ENCODE assay signal across 30 mouse cellular contexts in the genomic region with DNA sequence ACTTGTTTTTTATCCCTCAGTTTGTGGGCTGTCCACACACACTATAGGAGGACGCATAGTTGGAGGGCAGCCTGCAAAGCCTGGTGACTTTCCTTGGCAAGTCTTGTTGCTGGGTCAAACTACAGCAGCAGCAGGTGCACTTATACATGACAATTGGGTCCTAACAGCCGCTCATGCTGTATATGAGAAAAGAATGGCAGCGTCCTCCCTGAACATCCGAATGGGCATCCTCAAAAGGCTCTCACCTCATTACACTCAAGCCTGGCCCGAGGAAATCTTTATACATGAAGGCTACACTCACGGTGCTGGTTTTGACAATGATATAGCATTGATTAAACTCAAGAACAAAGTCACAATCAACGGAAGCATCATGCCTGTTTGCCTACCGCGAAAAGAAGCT. TPM values are rescaled to one million over a fixed set of nuclear protein-coding genes. Genes with fewer than 3 reads are reported as not detected.
DNase-seq lines count a peak whose midpoint lies in the region; ATAC-seq and TF ChIP-seq lines count a peak whose summit lies in the region.
"Had no signal": no experiment of that assay in that cellular context is flagged by ENCODE, and none has a peak within 500 bp of the region (broad histone marks: within the 10 kb centered on the region; RNA-seq: fewer than 3 reads in every experiment).

No protein-coding gene starts in this region.

- peak overlapping the region; percentile 35 for H3K27ac ChIP-seq in forebrain, embryonic 13.5 days
- no peak overlapping the region for H3K27ac ChIP-seq in forebrain, embryonic 15.5 days (replicated peaks)
- 0 out of 2 replicates have a peak overlapping the region, but pooled peaks have one; percentile 20 for H3K27ac ChIP-seq in hindbrain, embryonic 14.5 days
- no peak overlapping the region for H3K27ac ChIP-seq in hindbrain, postnatal 0 days
- H3K27ac ChIP-seq in midbrain, embryonic 13.5 days: no peak overlapping the region
- no peak overlapping the region for H3K27ac ChIP-seq in midbrain, embryonic 14.5 days (replicated peaks; ENCODE audit: low read depth, low read length)
- H3K27ac ChIP-seq: intestine, embryonic 15.5 days; liver, embryonic 15.5 days; lung, embryonic 15.5 days had no signal

- no peak for TF ChIP-seq CTCF in hindbrain, postnatal 0 days (IDR thresholded peaks at IDR 0.05; ENCODE audit: low read depth)

- peaks cover 13% of the 10 kb centered on the region for H3K4me1 ChIP-seq in forebrain, embryonic 13.5 days
- H3K4me1 ChIP-seq in forebrain, embryonic 15.5 days: peaks cover 16% of the 10 kb centered on the region
- peaks cover 4% of the 10 kb centered on the region; the same call in 1 of the 2 replicates for H3K4me1 ChIP-seq in hindbrain, embryonic 14.5 days (replicated peaks; ENCODE audit: control insufficient read depth, insufficient read depth, low read length)
- no peaks in the 10 kb centered on the region for H3K4me1 ChIP-seq in hindbrain, postnatal 0 days (ENCODE audit: insufficient read depth, low read length)
- peaks cover 4% of the 10 kb centered on the region; the same call in 1 of the 2 replicates for H3K4me1 ChIP-seq in midbrain, embryonic 13.5 days (replicated peaks)
- H3K4me1 ChIP-seq in midbrain, embryonic 14.5 days (ENCODE audit: control insufficient read depth, insufficient read depth, low read length): no peaks in the 10 kb centered on the region

- ATAC-seq in forebrain, embryonic 13.5 days: 0 out of 2 replicates have a peak, but pooled peaks have one; percentile 19
- ATAC-seq in forebrain, embryonic 15.5 days (replicated peaks): no peak
- ATAC-seq in hindbrain, embryonic 14.5 days (ENCODE audit: low FRiP score): no peak
- no peak for ATAC-seq in hindbrain, postnatal 0 days
- 0 out of 2 replicates have a peak, but pooled peaks have one; percentile 34 for ATAC-seq in midbrain, embryonic 13.5 days
- ATAC-seq in midbrain, embryonic 14.5 days (ENCODE audit: low FRiP score, low TSS enrichment): no peak
- ATAC-seq: CD4-positive, CD25-positive, alpha-beta regulatory T cell, adult 4 months; intestine, embryonic 15.5 days had no signal

- no peaks in the 10 kb centered on the region for H3K27me3 ChIP-seq in forebrain, embryonic 13.5 days
- no peaks in the 10 kb centered on the region for H3K27me3 ChIP-seq in forebrain, embryonic 15.5 days
- no peaks in the 10 kb centered on the region for H3K27me3 ChIP-seq in hindbrain, embryonic 14.5 days (ENCODE audit: control insufficient read depth, insufficient read depth, low read length)
- H3K27me3 ChIP-seq in hindbrain, postnatal 0 days (ENCODE audit: insufficient read depth, low read length): no peaks in the 10 kb centered on the region
- no peaks in the 10 kb centered on the region for H3K27me3 ChIP-seq in midbrain, embryonic 13.5 days
- H3K27me3 ChIP-seq in midbrain, embryonic 14.5 days (ENCODE audit: control insufficient read depth, insufficient read depth, low read length): no peaks in the 10 kb centered on the region
- H3K27me3 ChIP-seq: heart, embryonic 12.5 days; intestine, embryonic 15.5 days; liver, embryonic 15.5 days; lung, embryonic 15.5 days had no signal

- H3K4me3 ChIP-seq in forebrain, embryonic 13.5 days: no peak overlapping the region
- no peak overlapping the region for H3K4me3 ChIP-seq in forebrain, embryonic 15.5 days
- H3K4me3 ChIP-seq in hindbrain, embryonic 14.5 days (replicated peaks; ENCODE audit: low read length): no peak overlapping the region
- no peak overlapping the region for H3K4me3 ChIP-seq in hindbrain, postnatal 0 days (ENCODE audit: low read length)
- no peak overlapping the region for H3K4me3 ChIP-seq in midbrain, embryonic 13.5 days (replicated peaks)
- H3K4me3 ChIP-seq in midbrain, embryonic 14.5 days (replicated peaks; ENCODE audit: low read depth, low read length): no peak overlapping the region
- H3K4me3 ChIP-seq: heart, embryonic 12.5 days; intestine, embryonic 15.5 days; liver, embryonic 15.5 days; lung, embryonic 15.5 days had no signal

- H3K36me3 ChIP-seq in forebrain, embryonic 13.5 days (ENCODE audit: poor library complexity, severe bottlenecking): peaks cover 65% of the 10 kb centered on the region
- H3K36me3 ChIP-seq in forebrain, embryonic 15.5 days: peaks cover 51% of the 10 kb centered on the region
- peaks cover 62% of the 10 kb centered on the region for H3K36me3 ChIP-seq in hindbrain, embryonic 14.5 days (replicated peaks; ENCODE audit: control insufficient read depth, insufficient read depth)
- peaks cover 16% of the 10 kb centered on the region for H3K36me3 ChIP-seq in hindbrain, postnatal 0 days (ENCODE audit: insufficient read depth, low read length)
- peaks cover 73% of the 10 kb centered on the region for H3K36me3 ChIP-seq in midbrain, embryonic 13.5 days
- H3K36me3 ChIP-seq in midbrain, embryonic 14.5 days (ENCODE audit: control insufficient read depth, insufficient read depth, low read length): peaks cover 67% of the 10 kb centered on the region

- DNase-seq in hindbrain, embryonic 14.5 days (ENCODE audit: low spot score): no peak
- DNase-seq in hindbrain, postnatal 0 days (ENCODE audit: low spot score): no peak
- DNase-seq in midbrain, embryonic 14.5 days: no peak
- DNase-seq in R1 (ENCODE audit: low read depth, low spot score): peak; percentile 66
- DNase-seq in embryo, embryonic 10 days (ENCODE audit: low spot score): no peak
- DNase-seq: adrenal gland, postnatal 10 days; cerebellum, adult 8-10 months; cerebellum, postnatal 25 days; gastrocnemius, postnatal 36 days; heart, adult 18-20 months; kidney, adult 2 months; kidney, postnatal 36 days; layer of hippocampus, postnatal 36 days; left cerebral cortex, postnatal 4 days; right cerebral cortex, postnatal 4 days; thymus, postnatal 4 days had no signal

- no peaks in the 10 kb centered on the region for H3K9me3 ChIP-seq in forebrain, embryonic 13.5 days (replicated peaks)
- no peaks in the 10 kb centered on the region for H3K9me3 ChIP-seq in forebrain, embryonic 15.5 days
- no peaks in the 10 kb centered on the region for H3K9me3 ChIP-seq in hindbrain, embryonic 14.5 days (ENCODE audit: control insufficient read depth, low read length)
- H3K9me3 ChIP-seq in hindbrain, postnatal 0 days (ENCODE audit: low read length): no peaks in the 10 kb centered on the region
- no peaks in the 10 kb centered on the region for H3K9me3 ChIP-seq in midbrain, embryonic 13.5 days
- no peaks in the 10 kb centered on the region for H3K9me3 ChIP-seq in midbrain, embryonic 14.5 days (ENCODE audit: control insufficient read depth, low read length)
- H3K9me3 ChIP-seq: heart, embryonic 12.5 days; intestine, embryonic 15.5 days; liver, embryonic 15.5 days; lung, embryonic 15.5 days had no signal

- 57% methylated on average over 9 of the region's 9 CpGs for WGBS in forebrain, embryonic 13.5 days
- WGBS in forebrain, embryonic 15.5 days: 44% methylated on average over 9 of the region's 9 CpGs
- 45% methylated on average over 9 of the region's 9 CpGs for WGBS in hindbrain, embryonic 14.5 days
- 42% methylated on average over 9 of the region's 9 CpGs for WGBS in hindbrain, postnatal 0 days
- 69% methylated on average over 9 of the region's 9 CpGs for WGBS in midbrain, embryonic 13.5 days
- 69% methylated on average over 9 of the region's 9 CpGs for WGBS in midbrain, embryonic 14.5 days

- no peak overlapping the region for H3K9ac ChIP-seq in forebrain, embryonic 13.5 days
- H3K9ac ChIP-seq in forebrain, embryonic 15.5 days (replicated peaks): no peak overlapping the region
- H3K9ac ChIP-seq in hindbrain, embryonic 14.5 days: 0 out of 2 replicates have a peak overlapping the region, but pooled peaks have one; percentile 10
- H3K9ac ChIP-seq in hindbrain, postnatal 0 days (replicated peaks; ENCODE audit: low read length): no peak overlapping the region
- no peak overlapping the region for H3K9ac ChIP-seq in midbrain, embryonic 13.5 days (replicated peaks)
- no peak overlapping the region for H3K9ac ChIP-seq in midbrain, embryonic 14.5 days (replicated peaks; ENCODE audit: low read length)
- H3K9ac ChIP-seq: heart, embryonic 12.5 days; intestine, embryonic 15.5 days; liver, embryonic 15.5 days; lung, embryonic 15.5 days had no signal

- no peak overlapping the region for H3K4me2 ChIP-seq in forebrain, embryonic 13.5 days
- H3K4me2 ChIP-seq in forebrain, embryonic 15.5 days (replicated peaks): no peak overlapping the region
- no peak overlapping the region for H3K4me2 ChIP-seq in hindbrain, embryonic 14.5 days (replicated peaks)
- no peak overlapping the region for H3K4me2 ChIP-seq in hindbrain, postnatal 0 days (ENCODE audit: low read depth, low read length)
- no peak overlapping the region for H3K4me2 ChIP-seq in midbrain, embryonic 13.5 days (replicated peaks)
- no peak overlapping the region for H3K4me2 ChIP-seq in midbrain, embryonic 14.5 days (ENCODE audit: low read length)
- H3K4me2 ChIP-seq: heart, embryonic 12.5 days; intestine, embryonic 15.5 days; liver, embryonic 15.5 days; lung, embryonic 15.5 days; midbrain, embryonic 11.5 days had no signal

RNA-seq across cellular contexts. Expression of a gene that starts 11.4 kb away (rescaled TPM):
- polyA plus RNA-seq in forebrain, embryonic 13.5 days (2015; fragmentation: Nextera tagmentation; extraction: Ambion mirVana): 0.34 and 0.63 TPM in 2 replicates
- polyA plus RNA-seq in forebrain, embryonic 15.5 days (2015; fragmentation: Nextera tagmentation; extraction: Ambion mirVana): 0.68 and 1.1 TPM in 2 replicates
- 0.20 and 1.2 TPM in 2 replicates for polyA plus RNA-seq in hindbrain, embryonic 14.5 days (2014; fragmentation: Nextera tagmentation; extraction: Ambion mirVana)
- total RNA-seq in hindbrain, postnatal 0 days (2014; rRNA removed): 0.26 and 0.40 TPM in 2 replicates
- 0.49 TPM in 2 replicates for polyA plus RNA-seq in hindbrain, postnatal 0 days (2015; fragmentation: Nextera tagmentation; extraction: Ambion mirVana)
- 0.35 and 0.46 TPM in 2 replicates for polyA plus RNA-seq in midbrain, embryonic 13.5 days (2015; fragmentation: Nextera tagmentation; extraction: Ambion mirVana)
- 0.51 and 1.00 TPM in 2 replicates for polyA plus RNA-seq in midbrain, embryonic 14.5 days (2014; fragmentation: Nextera tagmentation; extraction: Ambion mirVana)
- polyA plus RNA-seq: embryonic facial prominence, embryonic 11.5 days; heart, postnatal 0 days had no signal

RNA-seq across cellular contexts. Expression of a gene that starts 13.1 kb away (rescaled TPM):
- polyA plus RNA-seq in forebrain, embryonic 13.5 days (2015; fragmentation: Nextera tagmentation; extraction: Ambion mirVana): 364 and 366 TPM in 2 replicates
- polyA plus RNA-seq in forebrain, embryonic 15.5 days (2015; fragmentation: Nextera tagmentation; extraction: Ambion mirVana): 272 and 274 TPM in 2 replicates
- polyA plus RNA-seq in hindbrain, embryonic 14.5 days (2014; fragmentation: Nextera tagmentation; extraction: Ambion mirVana): 80.4 and 91.1 TPM in 2 replicates
- total RNA-seq in hindbrain, postnatal 0 days (2014; rRNA removed): 160 and 205 TPM in 2 replicates
- polyA plus RNA-seq in hindbrain, postnatal 0 days (2015; fragmentation: Nextera tagmentation; extraction: Ambion mirVana): 116 and 121 TPM in 2 replicates
- polyA plus RNA-seq in midbrain, embryonic 13.5 days (2015; fragmentation: Nextera tagmentation; extraction: Ambion mirVana): 283 and 292 TPM in 2 replicates
- polyA plus RNA-seq in midbrain, embryonic 14.5 days (2014; fragmentation: Nextera tagmentation; extraction: Ambion mirVana): 105 and 106 TPM in 2 replicates

RNA-seq across cellular contexts. Expression of a gene that starts 22.4 kb away (rescaled TPM):
- 150 and 162 TPM in 2 replicates for polyA plus RNA-seq in forebrain, embryonic 13.5 days (2015; fragmentation: Nextera tagmentation; extraction: Ambion mirVana)
- polyA plus RNA-seq in forebrain, embryonic 15.5 days (2015; fragmentation: Nextera tagmentation; extraction: Ambion mirVana): 178 and 180 TPM in 2 replicates
- 180 and 191 TPM in 2 replicates for polyA plus RNA-seq in hindbrain, embryonic 14.5 days (2014; fragmentation: Nextera tagmentation; extraction: Ambion mirVana)
- 77.6 and 83.0 TPM in 2 replicates for total RNA-seq in hindbrain, postnatal 0 days (2014; rRNA removed)
- polyA plus RNA-seq in hindbrain, postnatal 0 days (2015; fragmentation: Nextera tagmentation; extraction: Ambion mirVana): 142 and 143 TPM in 2 replicates
- 116 and 128 TPM in 2 replicates for polyA plus RNA-seq in midbrain, embryonic 13.5 days (2015; fragmentation: Nextera tagmentation; extraction: Ambion mirVana)
- polyA plus RNA-seq in midbrain, embryonic 14.5 days (2014; fragmentation: Nextera tagmentation; extraction: Ambion mirVana): 146 and 171 TPM in 2 replicates

RNA-seq across cellular contexts. Expression of a gene that starts 29.4 kb away (rescaled TPM):
- not detected in 2 replicates for polyA plus RNA-seq in forebrain, embryonic 13.5 days (2015; fragmentation: Nextera tagmentation; extraction: Ambion mirVana)
- not detected in 2 replicates for polyA plus RNA-seq in forebrain, embryonic 15.5 days (2015; fragmentation: Nextera tagmentation; extraction: Ambion mirVana)
- not detected in 2 replicates for polyA plus RNA-seq in hindbrain, embryonic 14.5 days (2014; fragmentation: Nextera tagmentation; extraction: Ambion mirVana)
- not detected in 2 replicates for total RNA-seq in hindbrain, postnatal 0 days (2014; rRNA removed)
- polyA plus RNA-seq in hindbrain, postnatal 0 days (2015; fragmentation: Nextera tagmentation; extraction: Ambion mirVana): not detected in 2 replicates
- polyA plus RNA-seq in midbrain, embryonic 13.5 days (2015; fragmentation: Nextera tagmentation; extraction: Ambion mirVana): not detected in 2 replicates
- polyA plus RNA-seq in midbrain, embryonic 14.5 days (2014; fragmentation: Nextera tagmentation; extraction: Ambion mirVana): not detected in 2 replicates
- total RNA-seq: hematopoietic stem cell, adult 5-6 weeks; layer of hippocampus, postnatal 36 days; left cerebral cortex, postnatal 4 days had no signal
- polyA plus RNA-seq: CD4-positive, CD25-positive, alpha-beta regulatory T cell, adult 4 months; embryonic facial prominence, embryonic 11.5 days; intestine, embryonic 15.5 days; kidney, embryonic 16.5 days; liver, embryonic 15.5 days; lung, embryonic 15.5 days; midbrain, embryonic 11.5 days; thymus, postnatal 0 days had no signal

RNA-seq across cellular contexts. Expression of a gene that starts 55.5 kb away (rescaled TPM):
- 84.0 and 87.3 TPM in 2 replicates for polyA plus RNA-seq in forebrain, embryonic 13.5 days (2015; fragmentation: Nextera tagmentation; extraction: Ambion mirVana)
- 93.1 and 97.5 TPM in 2 replicates for polyA plus RNA-seq in forebrain, embryonic 15.5 days (2015; fragmentation: Nextera tagmentation; extraction: Ambion mirVana)
- polyA plus RNA-seq in hindbrain, embryonic 14.5 days (2014; fragmentation: Nextera tagmentation; extraction: Ambion mirVana): 85.9 and 98.4 TPM in 2 replicates
- 69.5 and 72.0 TPM in 2 replicates for total RNA-seq in hindbrain, postnatal 0 days (2014; rRNA removed)
- 67.8 and 68.1 TPM in 2 replicates for polyA plus RNA-seq in hindbrain, postnatal 0 days (2015; fragmentation: Nextera tagmentation; extraction: Ambion mirVana)
- polyA plus RNA-seq in midbrain, embryonic 13.5 days (2015; fragmentation: Nextera tagmentation; extraction: Ambion mirVana): 91.4 and 94.1 TPM in 2 replicates
- 76.5 and 93.2 TPM in 2 replicates for polyA plus RNA-seq in midbrain, embryonic 14.5 days (2014; fragmentation: Nextera tagmentation; extraction: Ambion mirVana)

Comparison
In these comparisons a context has a peak if more than half of its experiments do, and no peak if none do; other contexts are left out.
1. ATAC-seq: peak in forebrain, embryonic 13.5 days (single experiment) and midbrain, embryonic 13.5 days (single experiment); none in forebrain, embryonic 15.5 days (single experiment), hindbrain, embryonic 14.5 days (single experiment), hindbrain, postnatal 0 days (single experiment) and midbrain, embryonic 14.5 days (single experiment).
2. H3K27ac ChIP-seq: peak in forebrain, embryonic 13.5 days (single experiment) and hindbrain, embryonic 14.5 days (single experiment); none in forebrain, embryonic 15.5 days (single experiment), hindbrain, postnatal 0 days (single experiment), midbrain, embryonic 13.5 days (single experiment) and midbrain, embryonic 14.5 days (single experiment).